Mouse (Mus musculus): ENCODE measurements around the gene Brd3os. TPM values are rescaled to one million over a fixed set of nuclear protein-coding genes. Genes with fewer than 3 reads are reported as not detected.

The Brd3os gene
- polyA plus RNA-seq, 1 experiment, result 5.5 TPM

GRCm38 (mm10) chr2:27462901-27463300, 20.8 kb downstream of the Brd3os start:
- H3K36me3 ChIP-seq (ENCODE audit: control insufficient read depth, insufficient read depth), result peaks cover 55% of the 10 kb centered on the region
- H3K4me3 ChIP-seq (ENCODE audit: insufficient read depth, poor library complexity, severe bottlenecking), result no peak overlapping the region
- no peaks in the 10 kb centered on the region for H3K27me3 ChIP-seq (ENCODE audit: control insufficient read depth, insufficient read depth, insufficient read length)
- TF ChIP-seq MAX (IDR thresholded peaks at IDR 0.05), result no peak
- no peak for TF ChIP-seq CEBPB (IDR thresholded peaks at IDR 0.05; ENCODE audit: low read depth)
- no peak for TF ChIP-seq FOSL1 (IDR thresholded peaks at IDR 0.05; ENCODE audit: insufficient read depth, low read length, poor library complexity, severe bottlenecking)
- no peak for TF ChIP-seq CTCF (IDR thresholded peaks at IDR 0.05; ENCODE audit: control insufficient read depth, insufficient read depth, insufficient read length)
- TF ChIP-seq MYOG (IDR thresholded peaks at IDR 0.05; ENCODE audit: control insufficient read depth, extremely low read depth, insufficient read length), result no peak
- no peak for TF ChIP-seq MYOD1 (IDR thresholded peaks at IDR 0.05; ENCODE audit: control insufficient read depth, insufficient read length, low read depth)
- no peak for TF ChIP-seq USF1 (IDR thresholded peaks at IDR 0.05; ENCODE audit: low read depth)
- no peak overlapping the region for H3ac ChIP-seq (ENCODE audit: control insufficient read depth, insufficient read length, low read depth)
- H3K79me2 ChIP-seq (ENCODE audit: control insufficient read depth, insufficient read depth), result peaks cover 53% of the 10 kb centered on the region
- H3K79me3 ChIP-seq (ENCODE audit: low read depth), result peaks cover 35% of the 10 kb centered on the region

- no peak overlapping the region for H3K4me3 ChIP-seq (ENCODE audit: insufficient read depth, poor library complexity, severe bottlenecking)
- no peak overlapping the region for H3ac ChIP-seq (ENCODE audit: control insufficient read depth, insufficient read length, low read depth)
- H3K79me2 ChIP-seq (ENCODE audit: control insufficient read depth, insufficient read depth), result peaks cover 100% of the 10 kb centered on the region
- peaks cover 93% of the 10 kb centered on the region for H3K79me3 ChIP-seq (ENCODE audit: low read depth)
- no peaks in the 10 kb centered on the region for H3K27me3 ChIP-seq (ENCODE audit: control insufficient read depth, insufficient read depth, insufficient read length)
- H3K36me3 ChIP-seq (ENCODE audit: control insufficient read depth, insufficient read depth), result peaks cover 20% of the 10 kb centered on the region
- no peak for TF ChIP-seq MAX (IDR thresholded peaks at IDR 0.05)
- TF ChIP-seq CTCF (IDR thresholded peaks at IDR 0.05; ENCODE audit: control insufficient read depth, insufficient read depth, insufficient read length), result no peak
- TF ChIP-seq USF1 (IDR thresholded peaks at IDR 0.05; ENCODE audit: low read depth), result no peak
- no peak for TF ChIP-seq MYOD1 (IDR thresholded peaks at IDR 0.05; ENCODE audit: control insufficient read depth, insufficient read length, low read depth)
- no peak for TF ChIP-seq FOSL1 (IDR thresholded peaks at IDR 0.05; ENCODE audit: insufficient read depth, low read length, poor library complexity, severe bottlenecking)
- no peak for TF ChIP-seq MYOG (IDR thresholded peaks at IDR 0.05; ENCODE audit: control insufficient read depth, extremely low read depth, insufficient read length)
- TF ChIP-seq CEBPB (IDR thresholded peaks at IDR 0.05; ENCODE audit: low read depth), result no peak
These were observed 27.3 kb downstream of the Brd3os start for GRCm38 (mm10) chr2:27469292-27469990.

DNA sequence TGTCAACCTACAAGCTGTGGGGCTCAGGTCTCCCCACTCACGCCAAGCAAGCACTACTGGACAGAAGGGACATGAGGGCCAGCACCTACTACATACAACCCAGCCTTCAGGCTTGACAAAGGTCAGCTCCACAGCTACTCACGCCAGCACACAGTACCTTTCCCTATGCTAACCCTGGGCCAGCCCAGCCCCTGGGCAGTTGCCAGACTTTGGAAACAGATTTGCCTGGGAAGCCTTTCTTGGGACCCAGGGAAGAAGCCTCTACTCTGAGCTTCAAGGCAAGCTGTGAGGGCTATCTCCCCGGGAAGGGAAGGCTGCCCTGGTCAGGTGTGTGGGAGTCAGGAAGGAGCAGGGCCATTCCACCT, 27.8 kb downstream of the Brd3os start:
- no peak overlapping the region for H3ac ChIP-seq (ENCODE audit: control insufficient read depth, insufficient read length, low read depth)
- no peak for TF ChIP-seq MYOD1 (IDR thresholded peaks at IDR 0.05; ENCODE audit: control insufficient read depth, insufficient read length, low read depth)
- TF ChIP-seq USF1 (IDR thresholded peaks at IDR 0.05; ENCODE audit: low read depth), result no peak
- no peak for TF ChIP-seq CEBPB (IDR thresholded peaks at IDR 0.05; ENCODE audit: low read depth)
- TF ChIP-seq FOSL1 (IDR thresholded peaks at IDR 0.05; ENCODE audit: insufficient read depth, low read length, poor library complexity, severe bottlenecking), result no peak
- TF ChIP-seq MAX (IDR thresholded peaks at IDR 0.05), result no peak
- no peak for TF ChIP-seq MYOG (IDR thresholded peaks at IDR 0.05; ENCODE audit: control insufficient read depth, extremely low read depth, insufficient read length)
- TF ChIP-seq CTCF (IDR thresholded peaks at IDR 0.05; ENCODE audit: control insufficient read depth, insufficient read depth, insufficient read length), result no peak

DNA sequence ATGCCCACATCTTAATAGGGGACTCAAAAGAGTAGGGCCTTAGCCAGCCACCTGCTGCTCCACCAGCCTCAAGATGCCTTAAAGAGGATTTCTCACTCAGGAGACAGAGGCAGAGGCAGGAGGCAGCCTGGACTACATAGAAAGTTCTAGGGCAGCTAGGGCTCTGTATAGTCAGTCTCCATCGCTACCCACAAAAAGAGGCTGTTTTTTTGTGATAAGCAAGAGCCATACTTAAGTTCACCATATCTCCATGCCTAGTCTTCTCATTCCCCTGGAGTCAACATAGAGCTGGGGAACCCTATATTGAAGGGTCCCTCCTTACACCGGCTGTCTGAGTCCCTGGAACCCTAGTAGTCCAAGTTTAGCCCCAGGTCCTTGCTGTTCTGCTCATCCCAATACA, 28.4 kb downstream of the Brd3os start:
- Histone ChIP-seq H3K79me3 (ENCODE audit: low read depth) (peaks cover 93% of the 10 kb centered on the region), H3K4me3 (ENCODE audit: insufficient read depth, poor library complexity, severe bottlenecking) (no peak overlapping the region), H3ac (ENCODE audit: control insufficient read depth, insufficient read length, low read depth) (no peak overlapping the region), H3K36me3 (ENCODE audit: control insufficient read depth, insufficient read depth) (peaks cover 20% of the 10 kb centered on the region), H3K79me2 (ENCODE audit: control insufficient read depth, insufficient read depth) (peaks cover 97% of the 10 kb centered on the region), H3K27me3 (ENCODE audit: control insufficient read depth, insufficient read depth, insufficient read length) (no peaks in the 10 kb centered on the region)
- no peak for TF ChIP-seq MYOD1 (IDR thresholded peaks at IDR 0.05; ENCODE audit: control insufficient read depth, insufficient read length, low read depth)

More for the DNA sequence above, 27.8 kb downstream of the Brd3os start:
- Histone ChIP-seq H3K27me3 (ENCODE audit: control insufficient read depth, insufficient read depth, insufficient read length) (no peaks in the 10 kb centered on the region), H3K79me3 (ENCODE audit: low read depth) (peaks cover 96% of the 10 kb centered on the region), H3K79me2 (ENCODE audit: control insufficient read depth, insufficient read depth) (peaks cover 100% of the 10 kb centered on the region), H3K36me3 (ENCODE audit: control insufficient read depth, insufficient read depth) (peaks cover 20% of the 10 kb centered on the region), H3K4me3 (ENCODE audit: insufficient read depth, poor library complexity, severe bottlenecking) (no peak overlapping the region)

DNA sequence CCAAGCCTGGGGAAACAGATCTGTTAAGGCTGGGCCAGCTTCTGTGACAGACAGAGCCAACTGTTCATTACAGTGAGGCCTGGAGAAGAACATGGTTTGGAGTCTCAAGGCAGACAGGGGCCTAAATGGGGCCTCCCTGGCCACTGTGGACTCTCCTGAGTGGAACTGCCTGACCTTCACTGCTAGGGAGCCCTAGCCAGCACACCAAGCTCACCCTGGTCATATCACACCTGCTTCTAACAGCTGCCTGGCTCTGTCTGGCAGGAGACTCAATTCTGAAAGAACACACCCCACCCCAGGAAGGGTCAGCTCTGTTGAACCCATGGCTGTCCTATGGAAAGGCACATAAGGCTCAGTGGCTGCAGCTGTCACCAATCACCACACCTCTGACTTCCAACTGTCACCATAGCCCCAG, 29.1 kb downstream of the Brd3os start:
- H3K36me3 ChIP-seq (ENCODE audit: control insufficient read depth, insufficient read depth), result peaks cover 18% of the 10 kb centered on the region
- peaks cover 91% of the 10 kb centered on the region for H3K79me2 ChIP-seq (ENCODE audit: control insufficient read depth, insufficient read depth)
- no peaks in the 10 kb centered on the region for H3K27me3 ChIP-seq (ENCODE audit: control insufficient read depth, insufficient read depth, insufficient read length)
- H3K4me3 ChIP-seq (ENCODE audit: insufficient read depth, poor library complexity, severe bottlenecking), result no peak overlapping the region
- H3K79me3 ChIP-seq (ENCODE audit: low read depth), result peaks cover 87% of the 10 kb centered on the region
- no peak for TF ChIP-seq USF1 (IDR thresholded peaks at IDR 0.05; ENCODE audit: low read depth)
- no peak for TF ChIP-seq MYOD1 (IDR thresholded peaks at IDR 0.05; ENCODE audit: control insufficient read depth, insufficient read length, low read depth)
- TF ChIP-seq CEBPB (IDR thresholded peaks at IDR 0.05; ENCODE audit: low read depth), result no peak
- no peak for TF ChIP-seq CTCF (IDR thresholded peaks at IDR 0.05; ENCODE audit: control insufficient read depth, insufficient read depth, insufficient read length)
- no peak for TF ChIP-seq MYOG (IDR thresholded peaks at IDR 0.05; ENCODE audit: control insufficient read depth, extremely low read depth, insufficient read length)
- TF ChIP-seq FOSL1 (IDR thresholded peaks at IDR 0.05; ENCODE audit: insufficient read depth, low read length, poor library complexity, severe bottlenecking), result no peak
- TF ChIP-seq MAX (IDR thresholded peaks at IDR 0.05), result no peak
- H3ac ChIP-seq (ENCODE audit: control insufficient read depth, insufficient read length, low read depth), result no peak overlapping the region

Measured in C2C12 (cell line).